Mouse (Mus musculus) c-Kit-negative CD71-positive TER-119-positive erythroid progenitor cells, embryonic 14.5 days (primary cell): ENCODE data around the gene Emc6.

Experiments
- DNase-seq: peaks from one replicate; pipeline ENCODE4 v3.0.0-alpha.2; 2013; ENCODE audit warnings: low read depth, low spot score

Gene Emc6

DNA sequence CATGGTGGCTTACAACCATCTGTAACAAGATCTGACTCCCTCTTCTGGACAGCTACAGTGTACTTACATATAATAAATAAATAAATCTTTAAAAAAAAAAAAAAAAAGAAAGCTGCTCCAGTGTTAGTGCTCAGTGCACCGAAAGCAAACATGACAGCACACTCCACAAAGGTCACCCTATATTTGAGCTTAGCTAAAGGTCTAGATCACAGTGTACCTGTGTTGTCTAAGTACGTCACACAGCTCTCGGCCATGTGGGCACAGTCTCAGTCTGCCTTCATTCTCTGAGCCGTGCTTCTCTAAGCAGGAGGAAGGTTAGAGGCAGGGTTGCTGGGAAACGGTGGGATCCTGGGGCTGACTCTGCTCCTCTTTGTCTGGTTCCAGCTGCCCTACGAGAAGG, 50.3 kb downstream of the Emc6 start:
- no peak for DNase-seq
